Mouse (Mus musculus): ENCODE data around the gene Sh3bgrl2. TPM values are rescaled to one million over a fixed set of nuclear protein-coding genes. Genes with fewer than 3 reads are reported as not detected.

The Sh3bgrl2 gene
- polyA plus RNA-seq, 1 experiment: 5.8 TPM

GRCm38 (mm10) chr9:83577260-83577659 is 29.1 kb downstream of the Sh3bgrl2 start:
- Histone ChIP-seq H3K27me3 (ENCODE audit: control insufficient read depth, insufficient read depth, low read length) (no peaks in the 10 kb centered on the region), H3K27ac (ENCODE audit: control insufficient read depth, insufficient read depth, low read depth, low read length) (no peak overlapping the region), H3K4me1 (ENCODE audit: control insufficient read depth, insufficient read depth, low read length) (no peaks in the 10 kb centered on the region), H3K4me3 (ENCODE audit: control insufficient read depth, low read depth, low read length) (no peak overlapping the region), H3K36me3 (ENCODE audit: control insufficient read depth, insufficient read depth, low read length) (no peaks in the 10 kb centered on the region)
- no peak for TF ChIP-seq POLR2A (IDR thresholded peaks at IDR 0.05; ENCODE audit: control insufficient read depth, low read depth, low read length)
- TF ChIP-seq CTCF (IDR thresholded peaks at IDR 0.05; ENCODE audit: control insufficient read depth, insufficient read depth, insufficient replicate concordance, low read depth, low read length): no peak

GRCm38 (mm10) chr9:83579049-83579448 is 30.9 kb downstream of the Sh3bgrl2 start:
- Histone ChIP-seq H3K27me3 (ENCODE audit: control insufficient read depth, insufficient read depth, low read length) (no peaks in the 10 kb centered on the region), H3K4me1 (ENCODE audit: control insufficient read depth, insufficient read depth, low read length) (no peaks in the 10 kb centered on the region), H3K4me3 (ENCODE audit: control insufficient read depth, low read depth, low read length) (no peak overlapping the region), H3K27ac (ENCODE audit: control insufficient read depth, insufficient read depth, low read depth, low read length) (no peak overlapping the region), H3K36me3 (ENCODE audit: control insufficient read depth, insufficient read depth, low read length) (no peaks in the 10 kb centered on the region)
- TF ChIP-seq CTCF (IDR thresholded peaks at IDR 0.05; ENCODE audit: control insufficient read depth, insufficient read depth, insufficient replicate concordance, low read depth, low read length): no peak
- no peak for TF ChIP-seq POLR2A (IDR thresholded peaks at IDR 0.05; ENCODE audit: control insufficient read depth, low read depth, low read length)

GRCm38 (mm10) chr9:83582748-83583147 is 34.6 kb downstream of the Sh3bgrl2 start:
- no peak overlapping the region for H3K4me3 ChIP-seq (ENCODE audit: control insufficient read depth, low read depth, low read length)
- no peaks in the 10 kb centered on the region for H3K36me3 ChIP-seq (ENCODE audit: control insufficient read depth, insufficient read depth, low read length)
- no peaks in the 10 kb centered on the region for H3K27me3 ChIP-seq (ENCODE audit: control insufficient read depth, insufficient read depth, low read length)
- TF ChIP-seq POLR2A (IDR thresholded peaks at IDR 0.05; ENCODE audit: control insufficient read depth, low read depth, low read length): no peak
- no peaks in the 10 kb centered on the region for H3K4me1 ChIP-seq (ENCODE audit: control insufficient read depth, insufficient read depth, low read length)
- H3K27ac ChIP-seq (ENCODE audit: control insufficient read depth, insufficient read depth, low read depth, low read length): no peak overlapping the region

GRCm38 (mm10) chr9:83586316-83587050 is 38.4 kb downstream of the Sh3bgrl2 start:
- Histone ChIP-seq H3K27ac (ENCODE audit: control insufficient read depth, insufficient read depth, low read depth, low read length) (no peak overlapping the region), H3K27me3 (ENCODE audit: control insufficient read depth, insufficient read depth, low read length) (no peaks in the 10 kb centered on the region), H3K36me3 (ENCODE audit: control insufficient read depth, insufficient read depth, low read length) (no peaks in the 10 kb centered on the region), H3K4me1 (ENCODE audit: control insufficient read depth, insufficient read depth, low read length) (no peaks in the 10 kb centered on the region), H3K4me3 (ENCODE audit: control insufficient read depth, low read depth, low read length) (no peak overlapping the region)
- no peak for TF ChIP-seq POLR2A (IDR thresholded peaks at IDR 0.05; ENCODE audit: control insufficient read depth, low read depth, low read length)

DNA sequence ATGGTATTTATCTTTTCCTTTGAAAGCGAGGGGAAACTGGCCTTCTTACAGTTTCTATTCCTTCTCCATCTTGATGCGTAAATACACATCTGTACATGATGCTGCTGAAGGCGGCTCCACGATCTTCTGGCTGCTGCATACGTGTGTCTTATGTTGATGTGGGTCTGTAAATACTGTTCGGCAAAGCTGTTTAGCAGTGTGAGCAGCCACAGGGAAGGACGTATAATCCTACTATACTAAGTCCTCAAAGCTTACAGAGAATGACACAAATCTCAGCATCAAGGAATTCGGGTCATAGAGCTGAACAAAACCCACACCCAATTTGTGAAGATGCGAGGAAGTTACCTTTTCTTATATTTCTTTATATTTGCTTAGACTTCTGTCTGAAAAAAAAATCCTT is 39.0 kb downstream of the Sh3bgrl2 start:
- Histone ChIP-seq H3K27ac (ENCODE audit: control insufficient read depth, insufficient read depth, low read depth, low read length) (no peak overlapping the region), H3K4me3 (ENCODE audit: control insufficient read depth, low read depth, low read length) (no peak overlapping the region), H3K4me1 (ENCODE audit: control insufficient read depth, insufficient read depth, low read length) (no peaks in the 10 kb centered on the region), H3K36me3 (ENCODE audit: control insufficient read depth, insufficient read depth, low read length) (no peaks in the 10 kb centered on the region), H3K27me3 (ENCODE audit: control insufficient read depth, insufficient read depth, low read length) (no peaks in the 10 kb centered on the region)
- TF ChIP-seq CTCF (IDR thresholded peaks at IDR 0.05; ENCODE audit: control insufficient read depth, insufficient read depth, insufficient replicate concordance, low read depth, low read length) (no peak), POLR2A (IDR thresholded peaks at IDR 0.05; ENCODE audit: control insufficient read depth, low read depth, low read length) (no peak)

DNA sequence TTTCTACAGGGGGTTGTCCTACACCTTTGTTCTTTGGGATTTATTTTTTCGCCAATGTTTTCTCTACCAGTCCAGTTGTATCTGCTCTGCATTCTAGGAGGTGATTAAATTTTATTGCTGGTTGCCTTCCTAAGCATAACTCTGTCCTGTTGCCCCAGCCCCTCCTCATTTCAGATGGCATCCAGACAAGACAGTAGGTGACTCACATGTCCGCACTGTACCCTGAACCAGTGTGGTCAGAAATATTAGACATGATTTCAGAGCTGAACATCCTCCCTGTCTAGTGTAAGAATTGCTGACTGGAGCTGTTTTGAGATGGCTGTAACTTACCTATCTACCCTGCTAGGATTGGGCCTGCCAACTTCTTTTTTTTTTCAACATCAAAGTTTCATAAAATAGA is 40.9 kb downstream of the Sh3bgrl2 start:
- TF ChIP-seq CTCF (IDR thresholded peaks at IDR 0.05; ENCODE audit: control insufficient read depth, insufficient read depth, insufficient replicate concordance, low read depth, low read length) (no peak), POLR2A (IDR thresholded peaks at IDR 0.05; ENCODE audit: control insufficient read depth, low read depth, low read length) (no peak)
- Histone ChIP-seq H3K4me3 (ENCODE audit: control insufficient read depth, low read depth, low read length) (no peak overlapping the region), H3K4me1 (ENCODE audit: control insufficient read depth, insufficient read depth, low read length) (no peaks in the 10 kb centered on the region), H3K27me3 (ENCODE audit: control insufficient read depth, insufficient read depth, low read length) (no peaks in the 10 kb centered on the region), H3K36me3 (ENCODE audit: control insufficient read depth, insufficient read depth, low read length) (no peaks in the 10 kb centered on the region), H3K27ac (ENCODE audit: control insufficient read depth, insufficient read depth, low read depth, low read length) (no peak overlapping the region)

- no peak overlapping the region for H3K4me3 ChIP-seq (ENCODE audit: control insufficient read depth, low read depth, low read length)
- TF ChIP-seq POLR2A (IDR thresholded peaks at IDR 0.05; ENCODE audit: control insufficient read depth, low read depth, low read length) (no peak), CTCF (IDR thresholded peaks at IDR 0.05; ENCODE audit: control insufficient read depth, insufficient read depth, insufficient replicate concordance, low read depth, low read length) (no peak)
- H3K27me3 ChIP-seq (ENCODE audit: control insufficient read depth, insufficient read depth, low read length): no peaks in the 10 kb centered on the region
- H3K4me1 ChIP-seq (ENCODE audit: control insufficient read depth, insufficient read depth, low read length): no peaks in the 10 kb centered on the region
- H3K36me3 ChIP-seq (ENCODE audit: control insufficient read depth, insufficient read depth, low read length): no peaks in the 10 kb centered on the region
- no peak overlapping the region for H3K27ac ChIP-seq (ENCODE audit: control insufficient read depth, insufficient read depth, low read depth, low read length)
These were observed 41.7 kb downstream of the Sh3bgrl2 start for GRCm38 (mm10) chr9:83589680-83590467.

Data from testis, adult 2 months (tissue).